Mouse (Mus musculus) left cerebral cortex, adult 18-20 months (tissue): ENCODE data around the gene Slc25a18. TPM values are rescaled to one million over a fixed set of nuclear protein-coding genes. Genes with fewer than 3 reads are reported as not detected.

ENCODE experiments used
- DNase-seq, 2 experiments: peaks; one replicate each; pipeline ENCODE4 v3.0.0; 2021 to 2022; ENCODE audit warnings: low spot score in 2 of 2, mixed read lengths in 1 of 2
- microRNA-seq, 2 experiments: library from miRNA; unstranded; fragments of <30 nt; microRNA quantifications; one replicate each; pipeline ENCODE4 v1.2.0; 2021
- total RNA-seq, 2 experiments: library from RNA; stranded (reverse); gene quantifications; 2 replicates each; pipeline ENCODE4 v1.2.3; 2021

Gene Slc25a18
- total RNA-seq, 2 experiments from 2014 or later = 67.2 to 68.6 TPM

DNA sequence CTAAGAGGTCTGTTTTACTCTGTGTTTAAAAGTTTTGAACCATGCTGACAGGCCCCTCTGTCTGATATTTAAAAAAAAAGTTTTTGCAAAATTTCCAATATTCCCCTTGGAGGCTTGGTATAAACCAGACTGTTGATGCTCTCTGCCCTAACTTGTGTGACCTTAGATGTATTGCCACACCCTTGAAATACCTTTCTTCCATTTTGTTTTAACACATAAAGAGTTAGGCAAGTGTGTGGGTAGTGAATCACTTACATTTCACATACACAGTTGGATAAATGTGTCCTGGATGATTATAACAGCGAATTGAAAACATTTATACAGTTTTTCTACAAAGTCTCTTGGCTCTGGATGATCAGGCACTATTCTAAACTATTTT lies 63.8 kb downstream of the Slc25a18 start:
- DNase-seq = no peak

DNA sequence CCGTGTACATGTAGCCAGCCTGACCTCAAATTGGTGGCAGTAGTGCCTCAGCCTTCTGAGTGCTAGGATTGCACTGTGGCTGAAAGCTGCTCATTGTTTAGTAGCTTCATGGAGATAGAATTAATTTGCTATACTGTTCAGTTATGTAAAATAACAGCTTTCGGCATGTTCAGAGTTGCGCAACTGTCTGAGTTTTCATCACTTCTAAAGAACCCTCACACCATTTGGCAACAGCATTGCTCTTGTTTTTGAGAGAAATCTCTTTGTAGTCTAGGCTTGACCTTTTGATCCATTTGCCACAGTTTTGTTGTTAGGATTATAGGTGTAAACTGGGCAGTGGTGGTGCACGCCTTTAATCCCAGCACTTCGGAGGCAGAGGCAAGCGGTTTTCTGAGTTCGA lies 66.9 kb downstream of the Slc25a18 start:
- DNase-seq = no peak

DNA sequence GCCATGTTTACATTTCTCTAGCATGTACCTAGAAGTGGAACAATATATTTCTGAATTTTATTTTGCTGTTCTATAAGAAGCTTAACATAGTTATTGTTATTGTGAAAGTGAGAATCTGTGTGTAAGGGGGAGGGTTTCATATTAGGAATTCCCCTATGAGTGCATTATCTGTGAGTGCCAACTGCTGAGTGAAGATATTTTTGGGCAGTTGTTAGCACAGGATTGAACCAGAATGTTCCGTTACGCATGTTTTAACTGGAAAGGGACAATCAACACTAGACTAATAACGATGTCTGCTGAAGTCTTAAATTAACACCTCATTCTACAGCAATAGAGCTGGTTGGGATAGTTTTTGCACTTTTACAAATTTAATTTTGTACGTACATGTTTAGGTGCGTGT lies 68.4 kb downstream of the Slc25a18 start:
- no peak for DNase-seq

Small RNA genes within 50 kb of the gene (microRNA-seq; reads per million reads assigned to microRNA genes)
- gene Gm25193 = 0 reads per million in 2 experiments

Other genes with a start within 250 kb of the Slc25a18 start
- 10 to 100 TPM; 32.3 to 35.3 TPM for gene Hdhd5, start 242.3 kb upstream of the Slc25a18 start, total RNA-seq
- gene Cecr2, start 107.2 kb upstream of the Slc25a18 start, total RNA-seq = 1 to 10 TPM; 2.7 to 3.9 TPM
- gene Atp6v1e1, start 49.2 kb downstream of the Slc25a18 start, total RNA-seq = 100 to 1,000 TPM; 559 to 571 TPM
- 10 to 100 TPM; 43.3 to 48.1 TPM for gene Bcl2l13, start 62.6 kb downstream of the Slc25a18 start, total RNA-seq
- gene Bid, start 143.3 kb downstream of the Slc25a18 start, total RNA-seq = 10 to 100 TPM in 1 of 2 experiments, 1 to 10 TPM in 1; 9.2 to 10.0 TPM